Mouse (Mus musculus) heart, postnatal 0 days (tissue): ENCODE data around the gene Cwh43.

Source experiments
- CTCF ChIP-seq: IDR thresholded peaks from 2 replicates; pipeline ENCODE4 v1.5.1; 2016; ENCODE audit warnings: antibody characterized with exemption, control low read depth, low read depth
- EP300 ChIP-seq: IDR thresholded peaks from 2 replicates; pipeline ENCODE4 v1.6.1; 2016; ENCODE audit warnings: antibody characterized with exemption, low read depth

DNA sequence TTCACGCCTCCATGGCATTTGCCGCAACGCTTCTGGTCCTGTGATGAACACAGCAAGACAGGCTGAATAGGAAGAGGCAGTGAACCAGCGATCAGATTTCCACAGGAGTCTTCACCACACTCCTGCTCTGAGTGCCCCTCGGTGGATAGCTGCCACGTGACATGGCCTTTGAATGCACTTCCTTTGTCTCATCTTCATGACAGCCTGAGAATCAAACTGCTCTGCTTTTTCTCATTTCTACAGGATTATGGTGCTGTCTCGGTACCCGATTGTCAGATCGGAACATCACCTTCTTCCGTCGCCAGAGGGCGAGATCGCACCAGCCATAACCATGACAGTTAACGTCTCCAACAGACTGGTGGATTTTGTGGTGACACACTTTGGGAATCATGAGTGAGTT lies 25.7 kb downstream of the Cwh43 start:
- TF ChIP-seq EP300: no peak
- peak; percentile 92 for TF ChIP-seq CTCF
